Mouse (Mus musculus) testis, adult 2 months (tissue): Measurements from ENCODE around the gene Gm21987.

Experiments used
- CTCF ChIP-seq: fragments of 200-500 bp; IDR thresholded peaks from 2 replicates; pipeline ENCODE4 v1.5.1; 2012; ENCODE audit warnings: low read depth, mild to moderate bottlenecking, inconsistent platforms, low read length, moderate library complexity; ENCODE audit not compliant: control insufficient read depth, insufficient read depth, insufficient replicate concordance
- POLR2A ChIP-seq: fragments of 200-500 bp; IDR thresholded peaks from 2 replicates; pipeline ENCODE4 v1.6.1; 2012; ENCODE audit warnings: low read depth, mild to moderate bottlenecking, inconsistent platforms, low read length, moderate library complexity; ENCODE audit not compliant: control insufficient read depth

- TF ChIP-seq CTCF: no peak
- TF ChIP-seq POLR2A: no peak
These were observed 4.1 kb downstream of the Gm21987 start for GRCm38 (mm10) chr16:38350939-38351338.
